Mouse (Mus musculus) forebrain, embryonic 13.5 days (tissue): ENCODE results near the gene Smim5. TPM values are rescaled to one million over a fixed set of nuclear protein-coding genes. Genes with fewer than 3 reads are reported as not detected.
"Not testable (repeated sequence)": the region's sequence is repeated elsewhere in the genome, so short reads cannot be mapped to it uniquely, and the experiment has no call there.

ENCODE experiments used
- ATAC-seq: fragments of 200-750 bp; cut with Nextera tagmentation; 2 replicates; pipeline ENCODE4 v1.8.0; 2017
- H3K27ac ChIP-seq: fragments of 300-500 bp; sonication (generic); 2 replicates; pipeline ENCODE4 v1.5.1; 2015; ENCODE audit warnings: inconsistent platforms, mild to moderate bottlenecking, moderate library complexity
- H3K27me3 ChIP-seq: fragments of 300-500 bp; sonication (generic); 2 replicates; pipeline ENCODE4 v1.6.1; 2015; ENCODE audit warnings: mild to moderate bottlenecking, inconsistent platforms
- H3K36me3 ChIP-seq: fragments of 300-500 bp; sonication (generic); 2 replicates; pipeline ENCODE4 v1.6.1; 2015; ENCODE audit warnings: mild to moderate bottlenecking, inconsistent platforms; ENCODE audit not compliant: poor library complexity, severe bottlenecking
- H3K4me1 ChIP-seq: fragments of 300-500 bp; sonication (generic); 2 replicates; pipeline ENCODE4 v1.6.1; 2015; ENCODE audit warnings: inconsistent platforms
- H3K4me2 ChIP-seq: fragments of 300-500 bp; sonication (generic); 2 replicates; pipeline ENCODE4 v1.6.1; 2015; ENCODE audit warnings: inconsistent platforms, mild to moderate bottlenecking, moderate library complexity
- H3K4me3 ChIP-seq: fragments of 300-500 bp; sonication (generic); 2 replicates; pipeline ENCODE4 v1.5.1; 2015; ENCODE audit warnings: mild to moderate bottlenecking, inconsistent platforms
- H3K9ac ChIP-seq: fragments of 300-500 bp; sonication (generic); 2 replicates; pipeline ENCODE4 v1.6.1; 2015; ENCODE audit warnings: mild to moderate bottlenecking, inconsistent platforms
- H3K9me3 ChIP-seq: fragments of 300-500 bp; sonication (generic); replicated peaks from 2 replicates; pipeline ENCODE4 v1.6.1; 2016; ENCODE audit warnings: inconsistent platforms
- WGBS: fragments of 180-500 bp; shearing (Covaris S2); methylation state at CpG from one replicate; pipeline ENCODE4 v1.1.7; 2015; 5-methylcytosine and 5-hydroxymethylcytosine counted together
- polyA plus RNA-seq: library from polyadenylated mRNA; unstranded; fragments of >200 nt; fragmentation: Nextera tagmentation; extraction: Ambion mirVana; gene quantifications from 2 replicates; pipeline ENCODE4 v1.2.1, GENCODE M21; 2015

Gene Smim5
- polyA plus RNA-seq = 1.4 and 1.5 TPM in 2 replicates

- no peak within 1 kb of the TSS for H3K4me3 ChIP-seq
- ATAC-seq = no peak
- 36% methylated on average over 16 of the region's 16 CpGs for WGBS
- H3K4me2 ChIP-seq = peak within 1 kb of the TSS; percentile 8; the same call in 1 of the 2 replicates
- no peak within 1 kb of the TSS for H3K27ac ChIP-seq
- H3K27me3 ChIP-seq = no peaks in the 10 kb centered on the region
- no peaks in the 10 kb centered on the region for H3K9me3 ChIP-seq
- peak within 1 kb of the TSS; percentile 22 for H3K9ac ChIP-seq
- H3K36me3 ChIP-seq = peaks cover 31% of the 10 kb centered on the region
- peaks cover 12% of the 10 kb centered on the region; the same call in 1 of the 2 replicates for H3K4me1 ChIP-seq
These were observed at the start of gene Smim5 for GRCm38 (mm10) chr11:115899486-115900266. TSS of gene Smim5 (plus strand) at chr11:115899966.

DNA sequence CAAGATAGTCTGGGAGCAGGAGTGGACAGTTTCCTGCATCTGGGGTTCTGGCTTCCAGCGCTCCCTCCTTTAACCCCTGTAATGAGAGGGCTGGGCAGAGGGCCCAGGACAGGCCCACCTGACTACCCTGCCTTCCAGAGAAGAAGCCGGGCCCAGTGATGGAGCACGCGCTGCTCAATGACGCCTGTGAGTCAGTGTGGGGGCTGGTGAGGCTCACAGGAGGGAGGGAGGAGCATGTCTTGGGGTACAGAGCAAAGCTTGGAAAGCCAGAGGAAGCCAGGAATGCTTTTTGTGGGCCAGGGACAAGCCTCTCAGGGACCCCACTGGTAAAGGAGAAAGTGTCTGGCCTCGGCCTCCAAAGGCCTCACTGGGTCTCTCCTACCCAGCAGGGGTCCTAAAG is 45.1 kb upstream of the Smim5 start:
- Histone ChIP-seq H3K9ac (no peak overlapping the region), H3K9me3 (no peaks in the 10 kb centered on the region), H3K27ac (no peak overlapping the region), H3K4me1 (peaks cover 8% of the 10 kb centered on the region), H3K27me3 (peaks cover 37% of the 10 kb centered on the region), H3K4me3 (no peak overlapping the region), H3K4me2 (no peak overlapping the region), H3K36me3 (no peaks in the 10 kb centered on the region)
- no peak for ATAC-seq
- WGBS = 77% methylated on average over 6 of the region's 6 CpGs

GRCm38 (mm10) chr11:115857146-115857545 is 42.6 kb upstream of the Smim5 start:
- not testable (repeated sequence) for H3K27ac ChIP-seq, H3K9ac ChIP-seq, H3K4me1 ChIP-seq, ATAC-seq, H3K9me3 ChIP-seq, H3K36me3 ChIP-seq, H3K4me2 ChIP-seq, H3K4me3 ChIP-seq
- 89% methylated on average over 4 of the region's 4 CpGs for WGBS
- H3K27me3 ChIP-seq = peaks cover 62% of the 10 kb centered on the region

DNA sequence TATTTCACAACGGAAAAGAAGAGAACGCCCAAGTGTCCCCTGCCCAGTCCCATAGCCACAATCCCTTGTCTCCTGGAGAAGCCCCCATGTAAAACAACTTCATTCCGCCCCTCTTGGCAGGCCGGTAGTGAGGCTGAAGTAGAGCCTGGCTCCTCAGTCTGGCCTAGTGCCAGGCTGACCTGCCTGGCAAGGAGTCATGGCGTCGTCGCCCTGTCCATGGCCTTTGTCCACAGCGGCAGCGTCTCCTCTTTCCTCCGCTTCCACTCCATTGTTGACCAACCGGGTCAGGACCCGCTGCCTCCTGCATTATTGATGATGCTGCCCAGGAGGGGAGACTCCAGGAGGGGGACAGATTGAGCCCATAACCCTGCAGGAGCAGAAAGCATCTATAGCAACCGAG is 41.8 kb upstream of the Smim5 start:
- Histone ChIP-seq H3K9ac (no peak overlapping the region), H3K27ac (no peak overlapping the region), H3K36me3 (no peaks in the 10 kb centered on the region), H3K4me3 (no peak overlapping the region), H3K4me1 (peaks cover 8% of the 10 kb centered on the region), H3K27me3 (peaks cover 66% of the 10 kb centered on the region), H3K9me3 (no peaks in the 10 kb centered on the region), H3K4me2 (no peak overlapping the region)
- 55% methylated on average over 12 of the region's 13 CpGs for WGBS
- no peak for ATAC-seq

GRCm38 (mm10) chr11:115858354-115858753 is 41.4 kb upstream of the Smim5 start, which contains the start of gene Myo15b:
TSS of gene Myo15b (plus strand) at chr11:115858406.
- no peak for ATAC-seq
- peaks cover 8% of the 10 kb centered on the region for H3K4me1 ChIP-seq
- peak within 1 kb of the TSS; percentile 56 for H3K9ac ChIP-seq
- peak within 1 kb of the TSS; percentile 55 for H3K4me2 ChIP-seq
- no peaks in the 10 kb centered on the region for H3K36me3 ChIP-seq
- peak within 1 kb of the TSS; percentile 36 for H3K4me3 ChIP-seq
- H3K9me3 ChIP-seq = no peaks in the 10 kb centered on the region
- H3K27me3 ChIP-seq = peaks cover 66% of the 10 kb centered on the region
- H3K27ac ChIP-seq = no peak within 1 kb of the TSS
- WGBS = 11% methylated on average over 27 of the region's 27 CpGs

DNA sequence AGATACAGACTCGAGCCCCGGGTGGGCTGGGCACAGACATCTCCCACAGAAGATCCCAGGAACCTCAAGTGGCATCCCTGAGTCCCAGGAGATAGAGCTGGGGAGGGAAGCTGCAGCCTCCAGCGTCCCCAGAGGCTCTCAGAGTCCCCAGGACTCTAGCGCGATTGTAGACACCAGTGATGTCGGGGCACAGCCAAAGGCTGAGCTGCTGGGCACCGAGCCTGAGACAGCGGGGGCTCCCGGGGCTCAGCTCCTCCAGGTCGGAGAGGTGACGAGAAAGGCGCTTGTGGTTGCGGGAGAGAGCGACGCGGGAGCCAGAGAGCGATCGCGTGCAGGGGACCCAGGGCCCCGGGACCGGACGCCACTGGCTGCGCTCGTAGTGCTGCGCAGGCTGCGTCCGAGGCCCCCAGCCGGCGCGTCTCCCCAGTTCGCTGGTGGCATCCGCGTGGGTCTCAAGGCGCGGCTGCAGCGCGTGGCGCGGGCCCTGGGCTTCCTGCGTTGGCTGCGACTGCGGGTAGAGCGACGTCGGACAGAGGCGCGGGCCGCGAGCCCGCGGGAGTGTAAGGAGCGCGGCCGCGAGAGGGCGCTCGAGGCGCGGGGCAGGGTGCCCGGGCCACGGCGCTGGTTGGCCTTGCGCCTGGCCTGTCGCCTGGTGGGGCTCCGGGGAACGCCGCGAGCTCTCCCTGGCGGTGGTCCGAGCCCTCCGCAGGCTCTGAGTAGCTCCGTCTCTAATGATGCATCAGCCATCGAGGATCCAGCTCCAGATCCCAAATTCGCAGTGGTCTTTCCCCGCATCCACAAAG is 40.4 kb upstream of the Smim5 start:
- Histone ChIP-seq H3K27me3 (peaks cover 66% of the 10 kb centered on the region), H3K9ac (peak overlapping the region; percentile 56)
- 2% methylated on average over 74 of the region's 75 CpGs for WGBS

GRCm38 (mm10) chr11:115863895-115864294 is 35.9 kb upstream of the Smim5 start:
- Histone ChIP-seq H3K36me3 (no peaks in the 10 kb centered on the region), H3K4me3 (no peak overlapping the region), H3K4me2 (no peak overlapping the region), H3K27ac (no peak overlapping the region), H3K4me1 (peaks cover 6% of the 10 kb centered on the region), H3K27me3 (peaks cover 37% of the 10 kb centered on the region), H3K9me3 (no peaks in the 10 kb centered on the region), H3K9ac (no peak overlapping the region)
- ATAC-seq = no peak
- 85% methylated on average over 8 of the region's 8 CpGs for WGBS

More for the DNA sequence above, 40.4 kb upstream of the Smim5 start:
- peak overlapping the region; percentile 55 for H3K4me2 ChIP-seq
- no peaks in the 10 kb centered on the region for H3K36me3 ChIP-seq
- peaks cover 8% of the 10 kb centered on the region for H3K4me1 ChIP-seq
- no peaks in the 10 kb centered on the region for H3K9me3 ChIP-seq
- no peak overlapping the region for H3K27ac ChIP-seq
- ATAC-seq = peak; percentile 77; the same call in 1 of the 2 replicates
- peak overlapping the region; percentile 36 for H3K4me3 ChIP-seq

DNA sequence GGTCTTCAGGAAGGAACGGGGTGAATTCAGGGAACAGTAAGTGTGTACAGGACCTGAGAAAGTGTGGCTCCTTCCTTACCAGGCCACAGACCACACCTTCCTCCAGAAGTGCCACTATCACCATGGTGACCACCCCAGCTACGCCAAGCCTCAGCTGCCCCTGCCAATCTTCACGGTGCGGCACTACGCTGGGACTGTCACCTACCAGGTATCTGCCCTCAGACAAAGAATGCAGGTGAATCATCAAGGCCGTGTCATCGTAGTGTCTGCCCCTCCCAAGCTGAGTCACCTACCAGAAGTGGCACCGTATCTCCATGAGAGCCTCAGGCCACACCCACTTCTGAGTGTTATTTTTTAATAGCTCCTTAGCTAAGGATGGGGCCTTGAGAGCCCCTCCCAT is 30.4 kb upstream of the Smim5 start:
- no peak overlapping the region for H3K9ac ChIP-seq
- H3K27me3 ChIP-seq = no peaks in the 10 kb centered on the region
- no peaks in the 10 kb centered on the region for H3K36me3 ChIP-seq
- 89% methylated on average over 8 of the region's 8 CpGs for whole genome bisulfite sequencing
- no peaks in the 10 kb centered on the region for H3K4me1 ChIP-seq
- no peak for ATAC-seq
- H3K27ac ChIP-seq = no peak overlapping the region
- H3K4me2 ChIP-seq = no peak overlapping the region
- no peaks in the 10 kb centered on the region for H3K9me3 ChIP-seq
- H3K4me3 ChIP-seq = no peak overlapping the region

DNA sequence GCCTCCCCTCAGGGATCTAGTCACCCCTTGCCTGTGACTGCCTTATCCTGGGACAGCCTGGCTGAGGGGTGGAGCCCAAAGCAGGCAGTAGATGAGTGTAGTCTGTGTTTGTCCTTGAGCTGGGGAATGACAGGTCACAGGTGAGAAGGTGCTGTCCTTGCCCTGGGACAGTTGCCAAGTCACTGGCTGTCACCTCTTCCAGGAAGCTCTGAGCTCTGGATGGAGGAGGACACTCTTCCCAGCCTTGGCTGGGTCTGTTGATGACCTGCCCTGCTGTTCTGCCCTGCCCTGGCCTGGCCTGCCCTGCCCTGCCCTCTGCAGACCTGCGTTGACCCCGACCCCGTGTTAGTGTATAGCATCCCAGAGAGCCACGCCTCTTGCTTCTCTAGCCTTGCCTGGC is 27.3 kb upstream of the Smim5 start:
- Histone ChIP-seq H3K27ac (no peak overlapping the region), H3K9ac (no peak overlapping the region), H3K4me2 (no peak overlapping the region), H3K4me1 (no peaks in the 10 kb centered on the region), H3K27me3 (no peaks in the 10 kb centered on the region), H3K36me3 (no peaks in the 10 kb centered on the region), H3K9me3 (no peaks in the 10 kb centered on the region), H3K4me3 (no peak overlapping the region)
- 75% methylated on average over 4 of the region's 4 CpGs for WGBS
- no peak for ATAC-seq

- H3K27me3 ChIP-seq = no peaks in the 10 kb centered on the region
- no peak overlapping the region for H3K4me3 ChIP-seq
- H3K36me3 ChIP-seq = no peaks in the 10 kb centered on the region
- no peaks in the 10 kb centered on the region for H3K4me1 ChIP-seq
- H3K9me3 ChIP-seq = no peaks in the 10 kb centered on the region
- H3K4me2 ChIP-seq = no peak overlapping the region
- no peak overlapping the region for H3K27ac ChIP-seq
- WGBS = 88% methylated on average over 3 of the region's 3 CpGs
- no peak for ATAC-seq
- H3K9ac ChIP-seq = no peak overlapping the region
These were observed 23.8 kb upstream of the Smim5 start for GRCm38 (mm10) chr11:115875935-115876334.

- Histone ChIP-seq H3K36me3 (no peaks in the 10 kb centered on the region), H3K4me3 (no peak overlapping the region), H3K27ac (no peak overlapping the region), H3K27me3 (no peaks in the 10 kb centered on the region), H3K9me3 (no peaks in the 10 kb centered on the region), H3K4me2 (no peak overlapping the region), H3K9ac (no peak overlapping the region), H3K4me1 (no peaks in the 10 kb centered on the region)
- 82% methylated on average over 5 of the region's 5 CpGs for WGBS
- ATAC-seq = no peak
These were observed 23.3 kb upstream of the Smim5 start for GRCm38 (mm10) chr11:115876438-115876837.

DNA sequence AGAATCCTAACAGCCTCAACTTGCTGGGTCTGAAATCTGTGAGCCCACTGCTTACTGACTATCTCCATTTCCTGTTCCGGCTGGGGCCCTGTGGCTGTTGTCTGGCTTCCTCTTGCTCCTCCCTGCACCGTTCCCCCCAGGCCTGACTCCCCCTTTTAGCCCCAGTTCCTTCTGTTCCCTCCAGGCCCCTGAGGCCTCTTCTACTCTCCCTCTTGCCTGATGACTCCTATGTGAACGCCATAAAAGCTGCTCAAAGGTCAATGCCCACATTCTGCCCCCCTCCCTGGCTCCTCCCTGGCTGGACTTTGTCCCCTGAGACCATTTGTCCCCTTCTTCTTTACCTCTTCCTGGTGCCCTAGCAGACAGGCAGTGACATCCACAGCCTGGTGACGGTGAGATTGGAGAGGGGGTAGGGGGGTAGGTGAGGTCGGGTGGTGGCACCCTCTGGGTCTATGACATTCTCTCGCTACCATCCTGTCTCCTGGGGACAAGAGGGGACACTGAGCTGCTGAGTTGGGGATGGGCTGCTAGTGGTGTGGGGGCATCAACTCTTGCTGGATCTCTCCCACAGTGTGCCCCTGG is 22.5 kb upstream of the Smim5 start:
- WGBS = 71% methylated on average over 6 of the region's 6 CpGs
- Histone ChIP-seq H3K27me3 (no peaks in the 10 kb centered on the region; the same call in 1 of the 2 replicates), H3K4me1 (no peaks in the 10 kb centered on the region), H3K4me2 (no peak overlapping the region), H3K9me3 (no peaks in the 10 kb centered on the region), H3K9ac (no peak overlapping the region), H3K27ac (no peak overlapping the region), H3K4me3 (no peak overlapping the region), H3K36me3 (no peaks in the 10 kb centered on the region)
- no peak for ATAC-seq
